Mouse (Mus musculus) left cerebral cortex, adult 2 months (tissue): Measurements from ENCODE around the gene Anxa3. TPM values are rescaled to one million over a fixed set of nuclear protein-coding genes. Genes with fewer than 3 reads are reported as not detected.
A peak's percentile ranks its signal among the peaks of the same experiment; 100 is the strongest.

Experiments used
- DNase-seq, 2 experiments: peaks; one replicate each; pipeline ENCODE4 v3.0.0; 2021 to 2022; ENCODE audit warnings: low spot score in 2 of 2, mixed read lengths in 1 of 2; ENCODE audit errors: extremely low spot score in 1 of 2
- H3K27ac ChIP-seq: fragments of 200-600 bp; 2 replicates; pipeline ENCODE4 v1.8.1; 2022
- H3K4me3 ChIP-seq: fragments of 200-600 bp; 2 replicates; pipeline ENCODE4 v1.8.1; 2022
- CTCF ChIP-seq: fragments of 200-600 bp; IDR thresholded peaks from 2 replicates; pipeline ENCODE4 v1.8.1; 2022; ENCODE audit warnings: antibody characterized with exemption, mild to moderate bottlenecking, moderate library complexity
- intact Hi-C: fragments of 180-260 bp; cut with DNase I; formaldehyde crosslinking; loops from one replicate; pipeline ENCODE4 v1.15.1; 2025
- total RNA-seq, 2 experiments: library from RNA; stranded (reverse); gene quantifications; 2 replicates each; pipeline ENCODE4 v1.2.3; 2021

Gene Anxa3
- total RNA-seq, 2 experiments from 2014 or later: 13.5 to 18.9 TPM

DNA sequence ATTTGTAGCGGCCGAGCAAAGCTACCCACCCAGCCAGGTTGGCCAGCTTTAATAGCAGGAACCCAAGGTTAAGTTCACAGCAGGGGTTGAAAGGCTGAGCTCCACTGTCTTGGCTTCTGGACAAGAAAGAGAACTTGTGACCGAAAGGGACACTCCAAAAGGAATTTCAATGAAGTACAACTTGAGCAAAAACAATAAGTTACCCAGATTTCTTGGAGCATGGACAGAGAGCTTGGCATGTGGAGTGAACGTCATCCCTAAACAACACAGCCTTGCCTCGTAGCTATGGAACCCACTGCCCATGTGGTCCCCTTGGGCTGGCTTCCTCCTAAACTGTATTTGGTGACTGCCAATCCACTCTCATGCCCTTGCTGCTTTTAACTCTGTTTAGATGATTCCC is 97.2 kb downstream of the Anxa3 start:
- intact Hi-C loops: no loop called here
- peak overlapping the region; percentile 61; the same call in 1 of the 2 replicates for H3K27ac ChIP-seq
- DNase-seq: no peak
- TF ChIP-seq CTCF: no peak
- no peak overlapping the region for H3K4me3 ChIP-seq

Other genes starting within 250 kb of the Anxa3 start
- gene Bmp2k, start 204.3 kb downstream of the Anxa3 start, total RNA-seq: 10 to 100 TPM; 11.9 to 12.4 TPM